Mouse (Mus musculus): ENCODE measurements around the gene Ncdn.

- TF ChIP-seq CTCF (IDR thresholded peaks at IDR 0.05; ENCODE audit: low read depth, low read length): no peak
- no peak for TF ChIP-seq POLR2AphosphoS5 (IDR thresholded peaks at IDR 0.05; ENCODE audit: insufficient replicate concordance, low read depth, low read length)
- no peak for TF ChIP-seq TAL1 (conservative IDR thresholded peaks at IDR 0.05; ENCODE audit: low read depth, low read length)
- no peak for TF ChIP-seq GATA2 (IDR thresholded peaks at IDR 0.05; ENCODE audit: borderline replicate concordance, low read depth, low read length)
- TF ChIP-seq GATA1 (IDR thresholded peaks at IDR 0.05; ENCODE audit: borderline replicate concordance, low read length): no peak
Measured at GRCm38 (mm10) chr4:126750046-126750683, 3.1 kb downstream of the Ncdn start.
